Mouse (Mus musculus) neural tube, embryonic 13.5 days (tissue): ENCODE measurements around the gene Tlnrd1. TPM values are rescaled to one million over a fixed set of nuclear protein-coding genes. Genes with fewer than 3 reads are reported as not detected.

Experiments
- ATAC-seq: fragments of 200-750 bp; cut with Nextera tagmentation; 2 replicates; pipeline ENCODE4 v1.8.0; 2017; ENCODE audit warnings: low read depth, mild to moderate bottlenecking, moderate TSS enrichment, moderate library complexity
- H3K27ac ChIP-seq: fragments of 300-500 bp; sonication (generic); replicated peaks from 2 replicates; pipeline ENCODE4 v1.5.1; 2015; ENCODE audit warnings: moderate library complexity, mild to moderate bottlenecking, inconsistent platforms
- H3K27me3 ChIP-seq: fragments of 300-500 bp; sonication (generic); 2 replicates; pipeline ENCODE4 v1.6.1; 2015; ENCODE audit warnings: mild to moderate bottlenecking, inconsistent platforms
- H3K36me3 ChIP-seq: fragments of 300-500 bp; sonication (generic); 2 replicates; pipeline ENCODE4 v1.6.1; 2015; ENCODE audit warnings: mild to moderate bottlenecking, inconsistent platforms
- H3K4me1 ChIP-seq: fragments of 300-500 bp; sonication (generic); replicated peaks from 2 replicates; pipeline ENCODE4 v1.6.1; 2015; ENCODE audit warnings: inconsistent platforms
- H3K4me2 ChIP-seq: fragments of 300-500 bp; sonication (generic); 2 replicates; pipeline ENCODE4 v1.6.1; 2015; ENCODE audit warnings: inconsistent platforms, mild to moderate bottlenecking, moderate library complexity
- H3K4me3 ChIP-seq: fragments of 300-500 bp; sonication (generic); 2 replicates; pipeline ENCODE4 v1.5.1; 2015; ENCODE audit warnings: mild to moderate bottlenecking, inconsistent platforms
- H3K9ac ChIP-seq: fragments of 300-500 bp; sonication (generic); 2 replicates; pipeline ENCODE4 v1.6.1; 2015; ENCODE audit warnings: moderate library complexity, mild to moderate bottlenecking, inconsistent platforms
- H3K9me3 ChIP-seq: fragments of 300-500 bp; sonication (generic); 2 replicates; pipeline ENCODE4 v1.6.1; 2016; ENCODE audit warnings: inconsistent platforms
- WGBS: fragments of 180-500 bp; shearing (Covaris S2); methylation state at CpG from one replicate; pipeline ENCODE4 v1.1.7; 2015; 5-methylcytosine and 5-hydroxymethylcytosine counted together
- polyA plus RNA-seq: library from polyadenylated mRNA; unstranded; fragments of >200 nt; fragmentation: Nextera tagmentation; extraction: Ambion mirVana; gene quantifications from 2 replicates; pipeline ENCODE4 v1.2.1, GENCODE M21; 2015

Gene Tlnrd1
- 10.1 and 11.2 TPM in 2 replicates for polyA plus RNA-seq

DNA sequence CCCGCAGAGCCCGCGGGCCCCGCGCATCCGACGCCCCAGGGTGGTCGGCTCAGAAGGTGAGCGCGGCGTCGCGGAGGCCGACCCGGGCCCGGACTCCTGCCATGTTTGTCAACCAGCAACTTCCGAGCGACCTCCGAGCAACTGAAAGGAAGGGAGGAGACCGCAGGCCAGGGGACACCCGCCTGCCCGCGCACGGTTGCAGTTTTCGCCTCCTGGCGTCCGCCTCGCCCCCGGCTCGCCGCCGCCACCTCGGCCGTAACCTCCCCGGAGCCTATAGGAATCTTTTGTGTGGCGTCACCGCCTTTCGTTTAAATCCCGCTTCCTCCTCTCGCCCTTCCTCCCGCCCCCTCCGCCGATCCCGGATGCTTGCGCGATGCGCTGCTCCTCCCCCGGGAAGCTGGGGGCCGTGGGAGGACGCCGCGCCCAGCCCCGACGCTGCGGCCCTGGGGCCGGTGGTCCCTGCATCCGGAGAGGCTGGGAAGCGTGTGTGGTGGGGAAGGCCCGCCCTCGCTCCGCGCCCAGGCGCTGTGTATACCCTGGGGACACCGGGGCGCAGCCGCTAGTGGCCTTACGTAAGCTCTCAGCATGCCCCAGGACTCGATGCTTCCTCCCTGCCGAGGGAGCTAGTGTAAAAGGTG is at the start of gene Tlnrd1, which contains the start of gene Mesd:
Gene Tlnrd1 (minus strand): TSS at position 285 of the 638 bp plus-strand sequence.
Gene Mesd (plus strand): TSS at position 446 of the 638 bp plus-strand sequence.
- H3K9me3 ChIP-seq: 0 out of 2 replicates have a peak, but pooled peaks cover 3% of the 10 kb centered on the region
- H3K27ac ChIP-seq: peak within 1 kb of the TSS; percentile 95
- peaks cover 49% of the 10 kb centered on the region for H3K4me1 ChIP-seq
- peak; percentile 86 for ATAC-seq
- peak within 1 kb of the TSS; percentile 90 for H3K4me2 ChIP-seq
- no peaks in the 10 kb centered on the region for H3K27me3 ChIP-seq
- peaks cover 11% of the 10 kb centered on the region for H3K36me3 ChIP-seq
- peak within 1 kb of the TSS; percentile 96 for H3K9ac ChIP-seq
- under 1% methylated on average over 55 of the region's 69 CpGs for WGBS
- peak within 1 kb of the TSS; percentile 87 for H3K4me3 ChIP-seq

DNA sequence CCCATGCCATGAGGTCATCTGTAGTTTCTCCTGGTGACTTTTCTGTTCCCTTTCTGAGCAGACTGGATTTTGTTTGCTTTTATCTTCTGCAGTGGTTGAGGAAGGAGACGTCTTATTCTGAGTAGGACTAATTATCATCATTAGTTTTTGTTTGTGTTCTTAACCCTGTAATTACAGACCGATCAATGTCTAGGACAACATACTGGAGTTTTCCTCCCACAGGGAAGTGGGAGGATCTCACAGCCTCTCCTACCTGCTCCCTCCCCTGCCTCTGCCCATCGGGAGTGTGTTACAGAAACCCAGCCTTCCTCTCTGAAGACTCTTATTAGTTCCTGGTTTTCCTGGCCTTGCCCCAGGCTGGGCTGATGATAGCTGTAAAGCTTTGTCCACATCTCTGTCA is 37.5 kb upstream of the Tlnrd1 start:
- H3K27ac ChIP-seq: no peak overlapping the region
- no peak overlapping the region for H3K9ac ChIP-seq
- H3K4me2 ChIP-seq: no peak overlapping the region
- no peaks in the 10 kb centered on the region for H3K27me3 ChIP-seq
- H3K9me3 ChIP-seq: no peaks in the 10 kb centered on the region
- H3K4me3 ChIP-seq: no peak overlapping the region
- H3K4me1 ChIP-seq: no peaks in the 10 kb centered on the region
- 56% methylated on average over 3 of the region's 3 CpGs for WGBS
- H3K36me3 ChIP-seq: no peaks in the 10 kb centered on the region
- no peak for ATAC-seq

DNA sequence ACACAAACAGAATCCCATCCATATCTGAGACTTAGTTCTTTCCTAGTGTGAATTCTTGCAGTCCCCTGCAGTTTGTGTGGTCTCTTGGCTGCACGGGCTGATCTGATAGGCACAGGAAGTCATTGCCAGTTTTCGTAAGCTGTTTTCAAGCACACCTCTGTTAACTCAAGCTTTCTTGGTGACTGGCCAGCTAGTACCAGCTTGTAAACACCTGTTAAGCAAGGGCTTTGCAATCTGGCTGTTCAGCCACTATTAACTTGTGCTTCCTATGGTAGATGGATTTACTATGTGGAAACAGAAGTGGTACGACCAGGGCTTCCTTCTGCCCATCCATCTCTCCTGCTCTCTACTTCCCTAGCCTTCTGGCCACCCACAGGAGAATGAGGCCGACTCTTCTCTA is 36.1 kb upstream of the Tlnrd1 start:
- H3K4me3 ChIP-seq: no peak overlapping the region
- H3K36me3 ChIP-seq: no peaks in the 10 kb centered on the region
- WGBS: 86% methylated on average over 4 of the region's 4 CpGs
- H3K4me2 ChIP-seq: no peak overlapping the region
- no peaks in the 10 kb centered on the region for H3K27me3 ChIP-seq
- no peak for ATAC-seq
- H3K9ac ChIP-seq: no peak overlapping the region
- no peak overlapping the region for H3K27ac ChIP-seq
- no peaks in the 10 kb centered on the region for H3K4me1 ChIP-seq
- no peaks in the 10 kb centered on the region for H3K9me3 ChIP-seq

DNA sequence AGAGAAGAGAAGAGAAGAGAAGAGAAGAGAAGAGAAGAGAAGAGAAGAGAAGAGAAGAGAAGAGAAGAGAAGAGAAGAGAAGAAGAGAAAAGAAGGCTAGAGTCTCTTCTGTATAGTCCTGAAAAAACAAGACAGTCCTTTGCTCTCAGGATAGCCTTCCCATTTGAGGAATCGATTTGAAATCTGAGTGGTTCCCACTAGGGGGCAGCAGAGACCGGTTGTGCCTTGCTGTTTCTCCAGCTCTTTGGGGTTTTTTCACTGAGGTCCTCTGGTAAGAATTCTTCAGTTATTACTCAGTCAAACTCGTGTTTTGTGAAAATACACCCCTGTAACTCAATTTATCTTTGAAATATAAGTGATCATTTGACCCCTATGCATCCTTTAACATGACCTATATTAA is 30.5 kb upstream of the Tlnrd1 start:
- H3K9ac ChIP-seq: no peak overlapping the region
- H3K36me3 ChIP-seq: no peaks in the 10 kb centered on the region
- no peak overlapping the region for H3K4me3 ChIP-seq
- no peak overlapping the region for H3K4me2 ChIP-seq
- 2% methylated on average over 3 of the region's 3 CpGs for WGBS
- H3K4me1 ChIP-seq: no peaks in the 10 kb centered on the region
- no peak overlapping the region for H3K27ac ChIP-seq
- H3K9me3 ChIP-seq: no peaks in the 10 kb centered on the region
- ATAC-seq: peak; percentile 50; the same call in 1 of the 2 replicates
- no peaks in the 10 kb centered on the region for H3K27me3 ChIP-seq

DNA sequence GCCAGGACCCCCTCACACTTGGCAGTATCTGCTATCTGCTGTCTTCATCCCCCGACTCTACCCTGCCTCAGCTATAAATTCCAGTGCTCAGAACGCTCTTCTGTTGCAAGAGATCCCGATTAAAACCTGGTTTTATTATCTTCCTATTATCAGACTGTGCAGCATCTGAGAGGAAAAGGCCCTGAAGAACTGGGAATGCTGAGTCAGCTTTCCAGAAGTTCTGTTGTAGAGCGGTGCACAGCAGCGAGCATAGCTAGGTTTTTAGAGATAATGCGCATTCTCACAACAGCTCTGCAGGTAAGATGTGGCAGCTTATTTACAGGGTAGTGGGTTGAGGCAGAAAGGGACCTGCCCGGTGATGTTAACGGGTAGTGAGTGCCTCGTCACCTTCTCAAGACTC is 29.9 kb upstream of the Tlnrd1 start:
- no peak overlapping the region for H3K27ac ChIP-seq
- no peak overlapping the region for H3K9ac ChIP-seq
- no peaks in the 10 kb centered on the region for H3K4me1 ChIP-seq
- H3K27me3 ChIP-seq: no peaks in the 10 kb centered on the region
- H3K36me3 ChIP-seq: no peaks in the 10 kb centered on the region
- no peak for ATAC-seq
- H3K4me2 ChIP-seq: no peak overlapping the region
- no peaks in the 10 kb centered on the region for H3K9me3 ChIP-seq
- no peak overlapping the region for H3K4me3 ChIP-seq
- WGBS: 78% methylated on average over 9 of the region's 9 CpGs

DNA sequence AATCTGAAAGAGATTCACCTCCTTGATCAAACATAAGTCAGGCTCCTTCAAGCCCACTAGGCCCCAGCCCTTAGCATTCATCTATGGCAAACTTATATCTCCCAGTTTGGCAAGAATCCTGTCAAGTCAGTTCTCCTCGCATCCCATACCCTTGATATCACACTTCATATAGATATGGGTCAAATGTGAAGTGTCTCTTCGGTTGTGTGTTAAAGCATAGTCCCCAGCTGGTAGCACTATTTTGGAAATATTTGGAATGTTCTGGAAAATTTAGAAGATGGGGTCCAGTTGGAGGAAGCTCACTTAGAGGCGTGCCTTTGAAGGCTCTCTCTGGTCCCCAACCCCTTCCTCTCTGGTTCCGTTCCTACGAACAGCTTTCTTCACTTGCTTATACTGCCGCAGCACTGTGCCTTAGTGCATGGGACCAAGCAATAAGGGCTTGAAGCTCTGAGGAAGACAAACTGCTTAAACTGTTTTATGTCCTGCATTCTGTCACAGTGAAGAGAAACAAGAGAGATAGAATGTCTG is 29.4 kb upstream of the Tlnrd1 start:
- no peak for ATAC-seq
- no peaks in the 10 kb centered on the region for H3K27me3 ChIP-seq
- WGBS: 88% methylated on average over 6 of the region's 6 CpGs
- H3K9ac ChIP-seq: no peak overlapping the region
- H3K4me2 ChIP-seq: no peak overlapping the region
- H3K27ac ChIP-seq: no peak overlapping the region
- no peaks in the 10 kb centered on the region for H3K4me1 ChIP-seq
- no peaks in the 10 kb centered on the region for H3K9me3 ChIP-seq
- H3K4me3 ChIP-seq: no peak overlapping the region
- H3K36me3 ChIP-seq: no peaks in the 10 kb centered on the region

DNA sequence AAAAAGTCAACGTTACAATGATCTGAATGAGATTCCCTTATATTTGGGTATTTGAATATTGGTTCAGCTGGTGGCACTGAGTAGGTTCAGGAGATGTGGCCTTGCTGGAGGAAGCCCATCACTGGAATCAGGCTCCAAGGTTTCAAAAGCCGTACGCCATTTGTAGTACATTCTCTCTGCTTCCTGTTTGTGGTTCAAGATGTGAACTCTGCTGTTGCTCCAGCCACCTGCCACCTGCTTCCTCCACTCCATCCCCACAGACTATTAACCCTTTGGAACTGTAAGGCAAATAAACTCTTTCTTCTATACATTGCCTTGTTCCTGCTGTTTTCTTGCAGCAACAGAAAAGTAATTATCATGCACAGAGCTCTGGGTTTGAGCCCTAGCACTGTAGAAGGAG is 27.8 kb upstream of the Tlnrd1 start:
- no peak overlapping the region for H3K27ac ChIP-seq
- no peak for ATAC-seq
- no peak overlapping the region for H3K9ac ChIP-seq
- H3K4me3 ChIP-seq: no peak overlapping the region
- no peaks in the 10 kb centered on the region for H3K4me1 ChIP-seq
- H3K4me2 ChIP-seq: no peak overlapping the region
- no peaks in the 10 kb centered on the region for H3K9me3 ChIP-seq
- H3K27me3 ChIP-seq: no peaks in the 10 kb centered on the region
- 73% methylated on average over 3 of the region's 3 CpGs for WGBS
- H3K36me3 ChIP-seq: no peaks in the 10 kb centered on the region

DNA sequence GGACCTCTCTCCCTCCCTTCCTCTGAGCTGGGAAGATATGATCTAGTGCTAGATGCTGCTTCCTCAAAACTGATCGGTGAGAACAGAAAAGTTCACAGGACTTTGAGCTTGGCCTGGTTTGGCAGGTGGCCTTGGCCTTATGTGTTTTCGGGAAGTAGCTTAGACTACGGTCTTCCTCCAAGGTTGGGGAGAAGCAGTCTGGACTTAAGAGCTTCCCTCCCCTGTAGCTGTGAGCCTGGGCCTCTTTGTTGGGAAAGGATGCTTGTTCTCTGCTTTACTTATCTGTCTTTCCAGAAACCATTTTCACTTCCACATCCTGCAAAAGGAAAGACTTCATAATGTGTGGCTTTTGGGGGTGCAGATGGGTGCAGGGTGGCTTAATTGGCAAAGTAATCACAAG is 20.7 kb upstream of the Tlnrd1 start:
- Histone ChIP-seq H3K9ac (no peak overlapping the region), H3K27me3 (no peaks in the 10 kb centered on the region), H3K36me3 (peaks cover 19% of the 10 kb centered on the region), H3K9me3 (no peaks in the 10 kb centered on the region), H3K4me1 (no peaks in the 10 kb centered on the region), H3K4me3 (no peak overlapping the region), H3K4me2 (no peak overlapping the region), H3K27ac (no peak overlapping the region)
- 92% methylated on average over 3 of the region's 3 CpGs for WGBS
- ATAC-seq: no peak

DNA sequence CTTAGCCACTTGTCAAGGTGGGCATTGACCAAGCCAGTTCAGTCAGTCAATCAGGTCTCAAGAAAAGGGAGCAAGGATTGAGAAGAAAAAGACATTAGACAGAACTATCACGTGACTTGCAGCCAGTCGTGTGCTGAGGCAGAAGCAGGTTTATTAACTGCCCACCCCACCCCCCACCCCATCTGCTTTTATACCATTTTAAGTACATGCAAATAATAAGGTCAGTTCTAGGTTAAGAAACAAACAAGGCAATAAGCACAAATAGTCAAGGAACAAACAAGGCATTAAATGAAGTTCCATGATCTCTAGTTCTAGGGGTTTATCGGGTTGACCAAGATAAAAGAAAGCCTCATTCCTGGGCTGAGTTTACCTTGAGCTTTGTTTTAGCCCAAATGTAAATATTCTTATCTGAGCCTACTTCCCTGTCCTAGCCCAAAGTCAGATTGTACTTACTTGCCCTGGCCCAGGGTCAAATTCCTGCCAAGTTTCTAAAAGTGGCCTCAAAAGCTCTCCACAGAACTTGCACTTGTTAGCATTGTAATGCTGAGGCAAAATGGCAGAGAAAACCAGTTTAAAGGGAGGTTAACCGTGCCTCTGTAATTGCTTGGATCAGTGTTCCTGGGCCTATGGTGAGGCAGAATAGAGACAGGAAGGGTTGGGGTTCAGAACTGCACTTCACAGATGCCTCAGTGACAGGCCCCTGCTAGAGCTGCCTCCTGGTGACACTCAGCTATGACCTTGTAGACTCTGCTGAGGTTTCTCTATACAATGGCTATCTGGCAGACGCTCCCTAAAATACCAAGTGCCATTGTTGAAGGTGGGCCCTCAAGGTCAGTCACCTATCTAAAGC is 18.4 kb upstream of the Tlnrd1 start:
- H3K36me3 ChIP-seq: peaks cover 42% of the 10 kb centered on the region
- no peaks in the 10 kb centered on the region for H3K4me1 ChIP-seq
- no peaks in the 10 kb centered on the region for H3K27me3 ChIP-seq
- no peak overlapping the region for H3K4me2 ChIP-seq
- no peak for ATAC-seq
- 77% methylated on average over 5 of the region's 5 CpGs for WGBS
- no peak overlapping the region for H3K9ac ChIP-seq
- H3K9me3 ChIP-seq: no peaks in the 10 kb centered on the region
- no peak overlapping the region for H3K27ac ChIP-seq
- no peak overlapping the region for H3K4me3 ChIP-seq

DNA sequence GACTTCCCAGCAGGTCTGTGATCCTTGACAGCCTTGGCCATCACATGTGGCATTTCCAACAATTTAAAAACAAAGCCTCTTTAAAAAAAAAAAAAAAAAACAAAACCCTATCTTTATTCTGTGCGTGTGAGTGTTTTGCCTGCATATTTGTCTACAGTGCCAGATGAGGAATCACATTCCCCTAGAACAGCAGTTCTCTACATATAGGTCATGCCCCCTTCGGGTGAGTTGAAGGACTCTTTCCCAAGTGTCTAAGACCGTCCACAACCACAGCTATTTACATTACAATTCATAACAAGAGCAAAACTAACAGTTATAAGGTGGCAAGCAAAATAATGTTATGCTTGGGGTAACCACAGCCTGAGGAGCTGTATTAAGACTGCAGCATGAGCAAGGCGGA is 17.3 kb upstream of the Tlnrd1 start:
- 87% methylated on average over 4 of the region's 4 CpGs for WGBS
- H3K27ac ChIP-seq: no peak overlapping the region
- H3K4me1 ChIP-seq: no peaks in the 10 kb centered on the region
- no peak overlapping the region for H3K9ac ChIP-seq
- H3K4me3 ChIP-seq: no peak overlapping the region
- H3K9me3 ChIP-seq: no peaks in the 10 kb centered on the region
- H3K4me2 ChIP-seq: no peak overlapping the region
- peaks cover 50% of the 10 kb centered on the region for H3K36me3 ChIP-seq
- no peaks in the 10 kb centered on the region for H3K27me3 ChIP-seq
- ATAC-seq: no peak

DNA sequence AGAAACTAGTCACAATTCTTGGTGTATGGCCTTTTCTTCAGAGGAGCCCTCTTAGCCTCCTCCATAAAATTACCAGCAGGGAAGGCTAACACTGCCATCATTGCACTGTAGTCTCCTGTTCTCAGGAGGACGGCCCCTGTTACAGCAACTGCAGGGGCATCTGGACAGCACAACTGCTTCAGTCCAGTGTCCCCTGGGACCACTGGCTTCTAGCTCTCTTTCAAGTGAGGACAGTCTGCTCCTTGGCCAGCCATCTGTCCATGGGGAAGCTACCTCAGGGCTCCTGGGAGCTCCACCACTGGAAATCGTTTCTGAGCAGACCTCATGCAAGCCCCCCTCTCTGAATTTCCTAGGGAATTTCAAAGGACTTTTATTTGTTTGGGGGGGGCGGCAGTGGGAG is 16.4 kb upstream of the Tlnrd1 start:
- peaks cover 58% of the 10 kb centered on the region for H3K36me3 ChIP-seq

DNA sequence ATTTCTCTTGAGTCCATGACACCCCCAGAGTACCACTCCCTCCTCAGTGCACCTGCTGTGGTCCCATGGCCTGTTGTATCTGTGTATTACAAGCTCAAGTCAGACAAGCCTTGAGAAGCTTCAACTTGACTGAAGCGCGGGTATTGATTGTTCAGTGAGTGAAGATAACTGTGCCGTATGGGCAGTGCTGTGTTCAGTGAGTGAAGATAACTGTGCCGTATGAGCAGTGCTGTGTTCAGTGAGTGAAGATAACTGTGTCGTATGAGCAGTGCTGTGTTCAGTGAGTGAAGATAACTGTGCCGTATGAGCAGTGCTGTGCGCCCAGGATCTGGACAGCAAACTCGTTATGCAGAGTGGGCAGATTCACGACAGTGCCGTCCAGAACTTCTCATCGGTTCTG is 14.2 kb upstream of the Tlnrd1 start:
- WGBS: 93% methylated on average over 11 of the region's 11 CpGs
- Histone ChIP-seq H3K36me3 (peaks cover 66% of the 10 kb centered on the region), H3K27me3 (no peaks in the 10 kb centered on the region), H3K27ac (no peak overlapping the region), H3K4me1 (peaks cover 24% of the 10 kb centered on the region), H3K4me2 (no peak overlapping the region), H3K9me3 (no peaks in the 10 kb centered on the region), H3K9ac (no peak overlapping the region), H3K4me3 (no peak overlapping the region)
- ATAC-seq: no peak

More for the DNA sequence above, 16.4 kb upstream of the Tlnrd1 start:
- no peaks in the 10 kb centered on the region for H3K9me3 ChIP-seq
- H3K4me3 ChIP-seq: no peak overlapping the region
- no peak overlapping the region for H3K4me2 ChIP-seq
- H3K9ac ChIP-seq: no peak overlapping the region
- 82% methylated on average over 3 of the region's 3 CpGs for WGBS
- no peak for ATAC-seq
- H3K27ac ChIP-seq: no peak overlapping the region
- H3K4me1 ChIP-seq: 0 out of 2 replicates have a peak, but pooled peaks cover 3% of the 10 kb centered on the region
- no peaks in the 10 kb centered on the region for H3K27me3 ChIP-seq
